Mouse (Mus musculus) forebrain, embryonic 15.5 days (tissue): Measurements from ENCODE around the gene Itsn2. TPM values are rescaled to one million over a fixed set of nuclear protein-coding genes. Genes with fewer than 3 reads are reported as not detected.

ENCODE experiments used
- ATAC-seq: fragments of 200-750 bp; cut with Nextera tagmentation; replicated peaks from 2 replicates; pipeline ENCODE4 v1.8.0; 2017; ENCODE audit warnings: mild to moderate bottlenecking, moderate TSS enrichment, moderate library complexity
- H3K27ac ChIP-seq: fragments of 300-500 bp; sonication (generic); replicated peaks from 2 replicates; pipeline ENCODE4 v1.5.1; 2015; ENCODE audit warnings: mild to moderate bottlenecking, inconsistent platforms
- H3K27me3 ChIP-seq: fragments of 300-500 bp; sonication (generic); 2 replicates; pipeline ENCODE4 v1.6.1; 2015; ENCODE audit warnings: inconsistent platforms
- H3K36me3 ChIP-seq: fragments of 300-500 bp; sonication (generic); 2 replicates; pipeline ENCODE4 v1.6.1; 2015; ENCODE audit warnings: mild to moderate bottlenecking, inconsistent platforms
- H3K4me1 ChIP-seq: fragments of 300-500 bp; sonication (generic); 2 replicates; pipeline ENCODE4 v1.6.1; 2015; ENCODE audit warnings: inconsistent platforms
- H3K4me2 ChIP-seq: fragments of 300-500 bp; sonication (generic); replicated peaks from 2 replicates; pipeline ENCODE4 v1.6.1; 2015; ENCODE audit warnings: mild to moderate bottlenecking, inconsistent platforms
- H3K4me3 ChIP-seq: fragments of 300-500 bp; sonication (generic); 2 replicates; pipeline ENCODE4 v1.5.1; 2015; ENCODE audit warnings: mild to moderate bottlenecking, inconsistent platforms
- H3K9ac ChIP-seq: fragments of 300-500 bp; sonication (generic); replicated peaks from 2 replicates; pipeline ENCODE4 v1.6.1; 2015; ENCODE audit warnings: mild to moderate bottlenecking, inconsistent platforms
- H3K9me3 ChIP-seq: fragments of 300-500 bp; sonication (generic); 2 replicates; pipeline ENCODE4 v1.6.1; 2016; ENCODE audit warnings: inconsistent platforms
- WGBS: fragments of 180-500 bp; shearing (Covaris S2); methylation state at CpG from one replicate; pipeline ENCODE4 v1.1.7; 2015; ENCODE audit warnings: mixed read lengths; 5-methylcytosine and 5-hydroxymethylcytosine counted together
- polyA plus RNA-seq: library from polyadenylated mRNA; unstranded; fragments of >200 nt; fragmentation: Nextera tagmentation; extraction: Ambion mirVana; gene quantifications from 2 replicates; pipeline ENCODE4 v1.2.1, GENCODE M21; 2015

Itsn2 gene
- polyA plus RNA-seq, 1 experiment from 2014 or later = 21.2 TPM

- Histone ChIP-seq H3K36me3 (no peaks in the 10 kb centered on the region), H3K27ac (no peak overlapping the region), H3K4me3 (no peak overlapping the region), H3K9ac (no peak overlapping the region), H3K27me3 (no peaks in the 10 kb centered on the region), H3K4me2 (no peak overlapping the region), H3K9me3 (no peaks in the 10 kb centered on the region), H3K4me1 (0 out of 2 replicates have a peak, but pooled peaks cover 2% of the 10 kb centered on the region)
- WGBS = 74% methylated on average over 4 of the region's 4 CpGs
- ATAC-seq = no peak
These were observed 7.3 kb downstream of the Itsn2 start for GRCm38 (mm10) chr12:4599713-4600112.

GRCm38 (mm10) chr12:4606625-4607024, 14.2 kb downstream of the Itsn2 start:
- H3K4me3 ChIP-seq = no peak overlapping the region
- H3K9ac ChIP-seq = no peak overlapping the region
- no peak overlapping the region for H3K27ac ChIP-seq
- H3K4me1 ChIP-seq = no peaks in the 10 kb centered on the region
- no peaks in the 10 kb centered on the region for H3K27me3 ChIP-seq
- no peak for ATAC-seq
- H3K9me3 ChIP-seq = no peaks in the 10 kb centered on the region
- H3K36me3 ChIP-seq = no peaks in the 10 kb centered on the region
- no peak overlapping the region for H3K4me2 ChIP-seq
- 10% methylated on average over 3 of the region's 3 CpGs for WGBS

- ATAC-seq = no peak
- 80% methylated on average over 2 of the region's 2 CpGs for WGBS
- no peak overlapping the region for H3K4me3 ChIP-seq
- H3K4me2 ChIP-seq = no peak overlapping the region
- H3K9ac ChIP-seq = no peak overlapping the region
- no peaks in the 10 kb centered on the region for H3K9me3 ChIP-seq
- no peaks in the 10 kb centered on the region for H3K36me3 ChIP-seq
- H3K27me3 ChIP-seq = no peaks in the 10 kb centered on the region
- H3K27ac ChIP-seq = no peak overlapping the region
- H3K4me1 ChIP-seq = no peaks in the 10 kb centered on the region
These were observed 22.3 kb downstream of the Itsn2 start for GRCm38 (mm10) chr12:4614722-4615121.

- H3K27ac ChIP-seq = no peak overlapping the region
These were observed 31.8 kb downstream of the Itsn2 start for GRCm38 (mm10) chr12:4624201-4624600.

GRCm38 (mm10) chr12:4632957-4633356, 40.5 kb downstream of the Itsn2 start:
- Histone ChIP-seq H3K27me3 (no peaks in the 10 kb centered on the region), H3K27ac (no peak overlapping the region), H3K4me1 (no peaks in the 10 kb centered on the region), H3K36me3 (peaks cover 52% of the 10 kb centered on the region), H3K9ac (no peak overlapping the region), H3K9me3 (no peaks in the 10 kb centered on the region), H3K4me3 (no peak overlapping the region), H3K4me2 (no peak overlapping the region)
- no peak for ATAC-seq
- 88% methylated on average over 8 of the region's 8 CpGs for WGBS

More at GRCm38 (mm10) chr12:4624201-4624600, 31.8 kb downstream of the Itsn2 start:
- WGBS = 61% methylated on average over 1 of the region's 1 CpGs
- no peaks in the 10 kb centered on the region for H3K36me3 ChIP-seq
- H3K9ac ChIP-seq = no peak overlapping the region
- no peak overlapping the region for H3K4me2 ChIP-seq
- H3K27me3 ChIP-seq = no peaks in the 10 kb centered on the region
- H3K4me3 ChIP-seq = no peak overlapping the region
- H3K9me3 ChIP-seq = no peaks in the 10 kb centered on the region
- ATAC-seq = no peak
- no peaks in the 10 kb centered on the region for H3K4me1 ChIP-seq

GRCm38 (mm10) chr12:4638438-4638837, 46.0 kb downstream of the Itsn2 start:
- no peaks in the 10 kb centered on the region for H3K27me3 ChIP-seq
- H3K4me2 ChIP-seq = no peak overlapping the region
- H3K9me3 ChIP-seq = no peaks in the 10 kb centered on the region
- 87% methylated on average over 1 of the region's 1 CpGs for WGBS
- no peaks in the 10 kb centered on the region for H3K4me1 ChIP-seq
- H3K36me3 ChIP-seq = peaks cover 35% of the 10 kb centered on the region
- H3K4me3 ChIP-seq = no peak overlapping the region
- no peak overlapping the region for H3K27ac ChIP-seq
- ATAC-seq = no peak
- H3K9ac ChIP-seq = no peak overlapping the region

- WGBS = 94% methylated on average over 1 of the region's 1 CpGs
- ATAC-seq = no peak
- no peaks in the 10 kb centered on the region for H3K9me3 ChIP-seq
These were observed 48.3 kb downstream of the Itsn2 start for GRCm38 (mm10) chr12:4640737-4641136.

GRCm38 (mm10) chr12:4656813-4657212, 64.4 kb downstream of the Itsn2 start:
- Histone ChIP-seq H3K9ac (no peak overlapping the region), H3K27me3 (no peaks in the 10 kb centered on the region), H3K4me2 (no peak overlapping the region), H3K27ac (no peak overlapping the region), H3K9me3 (no peaks in the 10 kb centered on the region), H3K36me3 (peaks cover 13% of the 10 kb centered on the region), H3K4me1 (no peaks in the 10 kb centered on the region), H3K4me3 (no peak overlapping the region)
- WGBS = 94% methylated on average over 2 of the region's 2 CpGs
- ATAC-seq = no peak

More at GRCm38 (mm10) chr12:4640737-4641136, 48.3 kb downstream of the Itsn2 start:
- Histone ChIP-seq H3K36me3 (peaks cover 25% of the 10 kb centered on the region; the same call in 1 of the 2 replicates), H3K9ac (no peak overlapping the region), H3K27me3 (no peaks in the 10 kb centered on the region), H3K4me1 (no peaks in the 10 kb centered on the region), H3K4me3 (no peak overlapping the region), H3K4me2 (no peak overlapping the region), H3K27ac (no peak overlapping the region)

- no peak overlapping the region for H3K4me2 ChIP-seq
- no peak overlapping the region for H3K4me3 ChIP-seq
- no peak overlapping the region for H3K27ac ChIP-seq
- H3K9ac ChIP-seq = no peak overlapping the region
- peaks cover 18% of the 10 kb centered on the region for H3K36me3 ChIP-seq
- H3K9me3 ChIP-seq = no peaks in the 10 kb centered on the region
- no peaks in the 10 kb centered on the region for H3K27me3 ChIP-seq
- ATAC-seq = no peak
- WGBS = 81% methylated on average over 7 of the region's 7 CpGs
- H3K4me1 ChIP-seq = no peaks in the 10 kb centered on the region
These were observed 72.7 kb downstream of the Itsn2 start for GRCm38 (mm10) chr12:4664929-4665674.

GRCm38 (mm10) chr12:4665675-4666037, 73.2 kb downstream of the Itsn2 start:
- Histone ChIP-seq H3K4me2 (no peak overlapping the region), H3K36me3 (peaks cover 18% of the 10 kb centered on the region), H3K9me3 (no peaks in the 10 kb centered on the region), H3K9ac (no peak overlapping the region), H3K4me1 (no peaks in the 10 kb centered on the region), H3K27ac (no peak overlapping the region), H3K27me3 (no peaks in the 10 kb centered on the region), H3K4me3 (no peak overlapping the region)
- WGBS = 70% methylated on average over 5 of the region's 5 CpGs
- ATAC-seq = no peak

- no peak overlapping the region for H3K9ac ChIP-seq
- ATAC-seq = no peak
- peaks cover 3% of the 10 kb centered on the region; the same call in 1 of the 2 replicates for H3K4me1 ChIP-seq
- H3K27ac ChIP-seq = no peak overlapping the region
- 34% methylated on average over 1 of the region's 1 CpGs for WGBS
- no peak overlapping the region for H3K4me2 ChIP-seq
- H3K36me3 ChIP-seq = peaks cover 25% of the 10 kb centered on the region
- no peak overlapping the region for H3K4me3 ChIP-seq
- H3K9me3 ChIP-seq = no peaks in the 10 kb centered on the region
- no peaks in the 10 kb centered on the region for H3K27me3 ChIP-seq
These were observed 83.9 kb downstream of the Itsn2 start for GRCm38 (mm10) chr12:4676336-4676735.

GRCm38 (mm10) chr12:4679971-4680370, 87.5 kb downstream of the Itsn2 start:
- Histone ChIP-seq H3K9me3 (no peaks in the 10 kb centered on the region), H3K36me3 (peaks cover 2% of the 10 kb centered on the region), H3K27me3 (no peaks in the 10 kb centered on the region), H3K27ac (no peak overlapping the region), H3K9ac (no peak overlapping the region), H3K4me2 (no peak overlapping the region), H3K4me1 (peaks cover 3% of the 10 kb centered on the region; the same call in 1 of the 2 replicates), H3K4me3 (no peak overlapping the region)
- ATAC-seq = no peak
- 80% methylated on average over 4 of the region's 4 CpGs for WGBS

GRCm38 (mm10) chr12:4685441-4685840, 93.0 kb downstream of the Itsn2 start:
- WGBS = 86% methylated on average over 4 of the region's 4 CpGs
- Histone ChIP-seq H3K9ac (no peak overlapping the region), H3K4me2 (no peak overlapping the region), H3K4me1 (no peaks in the 10 kb centered on the region), H3K4me3 (no peak overlapping the region), H3K27me3 (no peaks in the 10 kb centered on the region), H3K27ac (no peak overlapping the region), H3K9me3 (no peaks in the 10 kb centered on the region), H3K36me3 (no peaks in the 10 kb centered on the region)
- no peak for ATAC-seq
